Mouse (Mus musculus): ENCODE data around the gene Ncoa7.
"Not testable (repeated sequence)": the region's sequence is repeated elsewhere in the genome, so short reads cannot be mapped to it uniquely, and the experiment has no call there.

Ncoa7 gene

GRCm38 (mm10) chr10:30679756-30680155 is 123.4 kb downstream of the Ncoa7 start:
- in situ Hi-C loops (cut with MboI, MseI), result no loop called here

GRCm38 (mm10) chr10:30678051-30678450 is 125.1 kb downstream of the Ncoa7 start:
- in situ Hi-C loops (cut with MboI, MseI), result no loop called here

- in situ Hi-C loops (cut with MboI, MseI), result no loop called here
Observed at GRCm38 (mm10) chr10:30674825-30675224, 128.3 kb downstream of the Ncoa7 start.

GRCm38 (mm10) chr10:30666580-30666979 is 136.5 kb downstream of the Ncoa7 start:
- in situ Hi-C loops (cut with MboI, MseI), result no loop called here

GRCm38 (mm10) chr10:30660564-30661328 is 142.4 kb downstream of the Ncoa7 start:
- in situ Hi-C loops (cut with MboI, MseI), result no loop called here

GRCm38 (mm10) chr10:30655655-30656054 is 147.5 kb downstream of the Ncoa7 start:
- in situ Hi-C loops (cut with MboI, MseI), result no loop called here

GRCm38 (mm10) chr10:30647681-30648080 is 155.4 kb downstream of the Ncoa7 start:
- in situ Hi-C loops (cut with MboI, MseI), result no loop called here

GRCm38 (mm10) chr10:30638216-30638615 is 164.9 kb downstream of the Ncoa7 start:
- in situ Hi-C loops (cut with MboI, MseI), result no loop called here

- in situ Hi-C loops (cut with MboI, MseI), result not testable (repeated sequence)
Observed at GRCm38 (mm10) chr10:30636474-30637154, 166.5 kb downstream of the Ncoa7 start.

- in situ Hi-C loops (cut with MboI, MseI), result no loop called here
Observed at GRCm38 (mm10) chr10:30632718-30633117, 170.4 kb downstream of the Ncoa7 start.

GRCm38 (mm10) chr10:30629977-30630376 is 173.1 kb downstream of the Ncoa7 start:
- in situ Hi-C loops (cut with MboI, MseI), result no loop called here

GRCm38 (mm10) chr10:30629513-30629912 is 173.6 kb downstream of the Ncoa7 start, which contains the start of gene Hint3:
Gene Hint3, minus strand, starts transcription at chr10:30629632.
- in situ Hi-C loops (cut with MboI, MseI), result no loop called here

GRCm38 (mm10) chr10:30628444-30628843 is 174.7 kb downstream of the Ncoa7 start:
- in situ Hi-C loops (cut with MboI, MseI), result not testable (repeated sequence)

GRCm38 (mm10) chr10:30627548-30627947 is 175.6 kb downstream of the Ncoa7 start:
- in situ Hi-C loops (cut with MboI, MseI), result no loop called here

- in situ Hi-C loops (cut with MboI, MseI), result loop anchor here (5.0 kb wide), 2 partner anchors 83 to 178 kb away; partner anchors contain the start of gene Ncoa7
Observed at GRCm38 (mm10) chr10:30624161-30625019, 178.7 kb downstream of the Ncoa7 start.

GRCm38 (mm10) chr10:30622928-30623327 is 180.2 kb downstream of the Ncoa7 start:
- in situ Hi-C loops (cut with MboI, MseI), result loop anchor here (5.0 kb wide), 2 partner anchors 84 to 179 kb away; partner anchors contain the start of gene Ncoa7

- in situ Hi-C loops (cut with MboI, MseI), result no loop called here
Observed at GRCm38 (mm10) chr10:30618918-30619210, 184.3 kb downstream of the Ncoa7 start.

- in situ Hi-C loops (cut with MboI, MseI), result no loop called here
Observed at GRCm38 (mm10) chr10:30618091-30618917, 184.8 kb downstream of the Ncoa7 start.

GRCm38 (mm10) chr10:30613039-30613438 is 190.1 kb downstream of the Ncoa7 start:
- in situ Hi-C loops (cut with MboI, MseI), result no loop called here

GRCm38 (mm10) chr10:30609614-30610013 is 193.5 kb downstream of the Ncoa7 start:
- in situ Hi-C loops (cut with MboI, MseI), result loop anchor here (5.0 kb wide), 1 partner anchor 703 kb away; the partner anchor contains the start of gene Hddc2

- in situ Hi-C loops (cut with MboI, MseI), result loop anchor here (5.0 kb wide), 1 partner anchor 704 kb away; the partner anchor contains the start of gene Hddc2
Observed at GRCm38 (mm10) chr10:30608109-30608508, 195.0 kb downstream of the Ncoa7 start.
